Mouse (Mus musculus): ENCODE data around the gene Ociad2. TPM values are rescaled to one million over a fixed set of nuclear protein-coding genes. Genes with fewer than 3 reads are reported as not detected.

The Ociad2 gene
- polyA plus RNA-seq, 1 experiment from 2014 or later: 27.4 TPM

DNA sequence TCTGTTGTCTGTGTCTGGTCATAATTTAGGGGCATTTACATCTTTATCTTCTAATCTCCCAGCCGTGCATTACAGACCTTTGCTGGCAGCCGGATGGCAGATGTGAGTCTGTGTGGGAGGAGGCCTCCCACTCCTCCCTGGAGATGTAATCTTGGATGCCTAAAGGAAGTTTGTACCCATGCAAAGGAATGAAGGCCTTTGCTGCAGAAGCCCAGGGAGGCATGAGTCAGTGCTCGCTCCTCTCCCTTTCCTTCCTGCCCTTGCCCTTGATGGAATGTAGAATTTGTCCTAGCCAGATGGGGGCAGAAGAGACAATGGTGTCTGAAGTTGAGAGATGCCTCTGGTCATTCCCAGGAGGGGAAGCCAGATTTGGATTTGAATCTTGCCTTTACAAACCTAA lies 32.4 kb upstream of the Ociad2 start:
- no peak overlapping the region for H3K27ac ChIP-seq (ENCODE audit: low read depth, low read length)
- no peaks in the 10 kb centered on the region for H3K4me1 ChIP-seq (ENCODE audit: control insufficient read depth, insufficient read depth, low read depth, low read length)
- no peaks in the 10 kb centered on the region for H3K36me3 ChIP-seq (ENCODE audit: control insufficient read depth, insufficient read depth, low read length)
- H3K27me3 ChIP-seq (replicated peaks; ENCODE audit: control insufficient read depth, insufficient read depth, low read length): no peaks in the 10 kb centered on the region
- H3K4me3 ChIP-seq (ENCODE audit: low read length): no peak overlapping the region
- ATAC-seq: no peak
- H3K9ac ChIP-seq (ENCODE audit: low read depth, low read length): no peak overlapping the region
- H3K9me3 ChIP-seq (ENCODE audit: control insufficient read depth, low read length): no peaks in the 10 kb centered on the region
- 52% methylated on average over 3 of the region's 3 CpGs for whole genome bisulfite sequencing
- H3K4me2 ChIP-seq (ENCODE audit: low read length): no peak overlapping the region

DNA sequence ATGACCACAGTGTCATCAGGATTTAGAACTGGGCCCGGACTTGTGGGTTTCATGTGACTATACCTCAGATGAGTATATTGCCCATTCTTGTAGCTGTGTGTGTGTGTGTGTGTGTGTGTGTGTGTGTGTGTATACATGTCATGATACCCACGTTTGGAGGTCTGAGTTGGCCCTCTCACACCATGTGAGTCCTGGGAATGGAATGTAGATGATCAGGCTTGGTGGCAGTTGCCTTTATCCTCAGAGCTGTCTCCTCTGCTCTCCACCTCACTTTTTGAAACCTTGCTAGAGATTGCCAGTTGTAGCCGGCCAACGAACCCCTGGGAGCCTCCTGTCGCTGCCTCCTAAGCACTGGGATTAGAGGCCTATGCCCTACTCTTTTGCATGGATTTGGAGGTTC lies 31.8 kb upstream of the Ociad2 start:
- Histone ChIP-seq H3K4me3 (ENCODE audit: low read length) (no peak overlapping the region), H3K27me3 (replicated peaks; ENCODE audit: control insufficient read depth, insufficient read depth, low read length) (no peaks in the 10 kb centered on the region), H3K36me3 (ENCODE audit: control insufficient read depth, insufficient read depth, low read length) (no peaks in the 10 kb centered on the region), H3K9me3 (ENCODE audit: control insufficient read depth, low read length) (no peaks in the 10 kb centered on the region), H3K9ac (ENCODE audit: low read depth, low read length) (no peak overlapping the region), H3K4me1 (ENCODE audit: control insufficient read depth, insufficient read depth, low read depth, low read length) (no peaks in the 10 kb centered on the region), H3K4me2 (ENCODE audit: low read length) (no peak overlapping the region), H3K27ac (ENCODE audit: low read depth, low read length) (no peak overlapping the region)
- 83% methylated on average over 5 of the region's 5 CpGs for WGBS
- ATAC-seq: no peak

DNA sequence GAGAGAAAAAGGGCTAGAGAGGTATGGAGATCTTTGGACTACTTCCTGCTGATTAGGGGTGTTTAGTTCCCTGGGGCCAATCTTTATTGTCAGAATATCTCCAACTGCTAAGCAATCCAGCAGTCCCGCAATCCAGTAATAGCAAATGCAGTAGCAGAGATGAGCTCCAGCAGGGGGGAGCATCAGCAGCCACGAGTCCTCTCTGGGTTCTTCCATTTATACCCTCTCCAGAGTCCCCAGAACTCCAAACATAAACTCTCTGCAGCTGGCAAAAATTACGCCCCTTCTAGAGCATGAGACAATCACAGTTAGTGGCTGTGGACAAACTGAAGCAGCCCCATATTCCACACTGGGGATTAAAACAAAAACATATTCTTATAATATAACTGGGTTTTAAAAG lies 28.9 kb upstream of the Ociad2 start:
- H3K4me3 ChIP-seq (ENCODE audit: low read length): no peak overlapping the region
- no peaks in the 10 kb centered on the region for H3K4me1 ChIP-seq (ENCODE audit: control insufficient read depth, insufficient read depth, low read depth, low read length)
- no peak overlapping the region for H3K4me2 ChIP-seq (ENCODE audit: low read length)
- WGBS: 52% methylated on average over 3 of the region's 3 CpGs
- H3K27me3 ChIP-seq (replicated peaks; ENCODE audit: control insufficient read depth, insufficient read depth, low read length): no peaks in the 10 kb centered on the region
- no peaks in the 10 kb centered on the region for H3K36me3 ChIP-seq (ENCODE audit: control insufficient read depth, insufficient read depth, low read length)
- no peak overlapping the region for H3K9ac ChIP-seq (ENCODE audit: low read depth, low read length)
- no peak overlapping the region for H3K27ac ChIP-seq (ENCODE audit: low read depth, low read length)
- no peak for ATAC-seq
- no peaks in the 10 kb centered on the region for H3K9me3 ChIP-seq (ENCODE audit: control insufficient read depth, low read length)

DNA sequence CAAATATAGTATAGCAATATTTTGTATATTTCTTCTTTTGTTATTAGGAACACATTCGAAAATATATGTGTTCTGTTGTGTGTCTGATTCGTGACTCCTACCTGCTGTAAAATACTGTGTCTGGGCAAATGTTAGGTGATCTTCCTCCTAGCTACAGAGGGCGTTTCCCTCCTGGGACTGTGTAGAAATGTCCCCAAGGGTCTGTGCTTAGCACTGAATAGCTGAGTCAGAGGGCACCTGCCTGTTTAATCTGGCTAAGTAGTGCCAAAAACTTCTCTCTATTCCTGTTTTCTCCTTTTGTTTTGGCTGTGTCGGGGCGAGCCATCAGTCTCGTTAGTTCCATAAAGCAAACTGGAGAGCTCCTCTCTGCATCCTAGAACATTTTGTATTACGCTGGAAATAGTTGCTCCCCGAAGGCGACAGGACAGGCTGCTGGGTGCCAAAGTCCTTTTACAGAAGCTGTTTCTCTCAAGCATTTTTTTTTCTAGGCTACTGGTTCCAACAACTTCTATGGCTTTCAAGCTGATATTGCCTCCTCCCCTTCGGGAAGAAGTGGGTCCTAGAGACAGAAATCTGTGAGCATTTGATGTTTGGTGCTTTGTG lies 28.1 kb upstream of the Ociad2 start:
- H3K9me3 ChIP-seq (ENCODE audit: control insufficient read depth, low read length): no peaks in the 10 kb centered on the region
- no peak overlapping the region for H3K9ac ChIP-seq (ENCODE audit: low read depth, low read length)
- H3K27ac ChIP-seq (ENCODE audit: low read depth, low read length): no peak overlapping the region
- 73% methylated on average over 10 of the region's 10 CpGs for WGBS
- H3K4me3 ChIP-seq (ENCODE audit: low read length): no peak overlapping the region
- no peak for ATAC-seq
- no peaks in the 10 kb centered on the region for H3K27me3 ChIP-seq (replicated peaks; ENCODE audit: control insufficient read depth, insufficient read depth, low read length)
- H3K4me2 ChIP-seq (ENCODE audit: low read length): no peak overlapping the region
- no peaks in the 10 kb centered on the region for H3K36me3 ChIP-seq (ENCODE audit: control insufficient read depth, insufficient read depth, low read length)
- no peaks in the 10 kb centered on the region for H3K4me1 ChIP-seq (ENCODE audit: control insufficient read depth, insufficient read depth, low read depth, low read length)

DNA sequence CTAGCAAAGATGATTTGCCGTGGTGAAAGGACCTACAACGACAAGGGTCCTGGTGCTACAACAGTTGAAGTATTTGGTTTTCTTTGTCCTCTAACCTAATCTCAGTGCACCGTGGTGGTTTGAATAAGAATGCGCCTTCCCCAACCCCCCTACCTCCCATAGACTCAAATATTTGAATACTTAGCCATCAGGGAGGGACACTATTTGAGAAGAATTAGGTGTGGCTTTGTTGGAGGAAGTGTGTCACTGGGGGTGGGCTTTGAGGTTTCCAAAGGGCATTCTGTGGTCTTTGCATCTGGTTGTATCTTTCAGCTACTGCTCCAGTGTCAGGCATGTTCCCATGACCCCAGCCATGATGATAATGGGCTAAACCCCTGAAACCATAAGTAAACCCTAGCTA lies 27.1 kb upstream of the Ociad2 start:
- Histone ChIP-seq H3K4me2 (ENCODE audit: low read length) (no peak overlapping the region), H3K9me3 (ENCODE audit: control insufficient read depth, low read length) (no peaks in the 10 kb centered on the region), H3K9ac (ENCODE audit: low read depth, low read length) (no peak overlapping the region), H3K27me3 (replicated peaks; ENCODE audit: control insufficient read depth, insufficient read depth, low read length) (no peaks in the 10 kb centered on the region), H3K27ac (ENCODE audit: low read depth, low read length) (no peak overlapping the region), H3K4me1 (ENCODE audit: control insufficient read depth, insufficient read depth, low read depth, low read length) (no peaks in the 10 kb centered on the region), H3K36me3 (ENCODE audit: control insufficient read depth, insufficient read depth, low read length) (no peaks in the 10 kb centered on the region), H3K4me3 (ENCODE audit: low read length) (no peak overlapping the region)
- 82% methylated on average over 4 of the region's 4 CpGs for WGBS
- ATAC-seq: no peak

DNA sequence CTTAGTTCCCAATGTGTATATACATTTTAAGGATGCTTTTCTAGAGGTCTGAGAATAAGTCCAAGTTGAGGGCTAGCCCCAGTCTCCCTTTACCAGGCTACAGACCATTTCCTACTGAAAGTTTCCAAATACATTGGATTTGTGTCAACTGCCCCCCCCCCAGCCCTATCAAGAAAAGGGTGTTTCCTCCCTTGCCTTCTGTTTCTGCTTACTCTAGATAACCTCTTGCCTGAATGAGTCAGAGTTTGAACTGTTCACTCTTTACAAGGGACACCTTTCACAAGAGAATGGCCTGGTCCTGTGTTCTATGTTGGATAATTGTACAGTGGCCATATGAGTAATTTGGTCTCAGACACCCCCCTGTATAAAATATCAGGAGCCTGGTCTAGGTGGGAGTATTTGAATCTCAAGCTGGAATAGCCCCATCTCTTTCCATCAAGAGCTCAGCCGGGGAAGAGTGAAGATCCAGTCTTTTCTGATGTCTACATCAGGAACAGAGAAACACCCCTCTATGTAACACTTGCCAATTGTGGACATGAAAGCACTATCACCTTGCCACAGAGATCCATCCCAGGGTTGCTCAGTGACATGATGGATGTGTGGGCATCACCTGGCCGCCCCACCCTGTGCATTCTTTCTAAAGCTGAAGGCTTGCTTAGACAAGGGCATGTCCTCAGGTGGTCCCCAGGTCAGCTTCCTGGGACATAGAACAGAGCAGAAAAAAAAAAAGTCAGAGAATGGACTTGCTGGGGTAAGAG lies 23.5 kb upstream of the Ociad2 start:
- no peak overlapping the region for H3K9ac ChIP-seq (ENCODE audit: low read depth, low read length)
- H3K27ac ChIP-seq (ENCODE audit: low read depth, low read length): no peak overlapping the region
- no peak overlapping the region for H3K4me3 ChIP-seq (ENCODE audit: low read length)
- H3K9me3 ChIP-seq (ENCODE audit: control insufficient read depth, low read length): no peaks in the 10 kb centered on the region
- H3K4me1 ChIP-seq (ENCODE audit: control insufficient read depth, insufficient read depth, low read depth, low read length): no peaks in the 10 kb centered on the region
- no peaks in the 10 kb centered on the region for H3K27me3 ChIP-seq (replicated peaks; ENCODE audit: control insufficient read depth, insufficient read depth, low read length)
- ATAC-seq: no peak
- no peak overlapping the region for H3K4me2 ChIP-seq (ENCODE audit: low read length)
- H3K36me3 ChIP-seq (ENCODE audit: control insufficient read depth, insufficient read depth, low read length): no peaks in the 10 kb centered on the region
- WGBS: 90% methylated on average over 2 of the region's 2 CpGs

DNA sequence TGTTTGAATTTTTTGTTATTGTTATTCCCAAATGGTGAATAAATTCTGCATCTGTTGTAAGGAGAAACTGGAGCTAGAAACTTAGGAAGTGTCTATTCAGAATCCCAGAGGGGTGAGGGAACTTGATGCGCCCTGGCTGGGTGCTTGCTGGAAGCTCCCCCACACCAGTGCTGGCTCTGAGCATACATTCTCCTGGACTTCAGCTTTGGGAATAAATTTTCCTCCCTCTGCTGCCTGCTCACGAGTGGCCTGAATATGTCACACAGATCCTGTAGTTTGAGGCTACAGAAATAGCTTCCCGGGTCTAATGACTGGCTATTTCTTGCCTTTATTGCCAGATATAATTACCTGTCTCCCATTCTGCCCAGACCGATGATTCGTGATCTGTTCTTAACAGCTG lies 22.0 kb upstream of the Ociad2 start:
- 88% methylated on average over 5 of the region's 5 CpGs for WGBS

DNA sequence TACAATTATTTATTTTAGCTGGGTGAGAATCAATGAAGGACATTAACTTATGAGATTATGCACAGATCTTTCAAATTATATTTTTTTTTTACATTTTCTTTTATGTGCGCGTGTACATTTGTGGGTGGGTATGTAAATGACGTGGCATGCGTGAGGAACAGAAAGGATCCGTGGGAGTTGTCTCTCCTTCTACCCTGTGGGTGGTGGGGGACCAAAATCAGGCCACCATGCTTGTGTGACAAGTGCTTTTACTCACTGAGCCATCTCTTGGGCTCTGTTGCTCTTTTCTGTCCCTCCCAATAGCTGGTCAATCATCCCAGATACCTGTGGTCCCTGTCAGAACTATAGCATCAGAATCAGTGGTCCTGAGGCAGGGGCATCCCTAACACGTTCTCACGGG lies 21.5 kb upstream of the Ociad2 start:
- ATAC-seq: no peak
- Histone ChIP-seq H3K27me3 (replicated peaks; ENCODE audit: control insufficient read depth, insufficient read depth, low read length) (no peaks in the 10 kb centered on the region), H3K9ac (ENCODE audit: low read depth, low read length) (no peak overlapping the region), H3K9me3 (ENCODE audit: control insufficient read depth, low read length) (no peaks in the 10 kb centered on the region), H3K4me3 (ENCODE audit: low read length) (no peak overlapping the region), H3K27ac (ENCODE audit: low read depth, low read length) (no peak overlapping the region), H3K4me2 (ENCODE audit: low read length) (no peak overlapping the region), H3K36me3 (ENCODE audit: control insufficient read depth, insufficient read depth, low read length) (no peaks in the 10 kb centered on the region), H3K4me1 (ENCODE audit: control insufficient read depth, insufficient read depth, low read depth, low read length) (no peaks in the 10 kb centered on the region)
- WGBS: 85% methylated on average over 7 of the region's 7 CpGs

More for the DNA sequence above, 22.0 kb upstream of the Ociad2 start:
- no peaks in the 10 kb centered on the region for H3K9me3 ChIP-seq (ENCODE audit: control insufficient read depth, low read length)
- no peaks in the 10 kb centered on the region for H3K27me3 ChIP-seq (replicated peaks; ENCODE audit: control insufficient read depth, insufficient read depth, low read length)
- H3K4me1 ChIP-seq (ENCODE audit: control insufficient read depth, insufficient read depth, low read depth, low read length): no peaks in the 10 kb centered on the region
- no peak overlapping the region for H3K9ac ChIP-seq (ENCODE audit: low read depth, low read length)
- H3K4me3 ChIP-seq (ENCODE audit: low read length): no peak overlapping the region
- H3K4me2 ChIP-seq (ENCODE audit: low read length): no peak overlapping the region
- ATAC-seq: no peak
- no peaks in the 10 kb centered on the region for H3K36me3 ChIP-seq (ENCODE audit: control insufficient read depth, insufficient read depth, low read length)
- H3K27ac ChIP-seq (ENCODE audit: low read depth, low read length): no peak overlapping the region

DNA sequence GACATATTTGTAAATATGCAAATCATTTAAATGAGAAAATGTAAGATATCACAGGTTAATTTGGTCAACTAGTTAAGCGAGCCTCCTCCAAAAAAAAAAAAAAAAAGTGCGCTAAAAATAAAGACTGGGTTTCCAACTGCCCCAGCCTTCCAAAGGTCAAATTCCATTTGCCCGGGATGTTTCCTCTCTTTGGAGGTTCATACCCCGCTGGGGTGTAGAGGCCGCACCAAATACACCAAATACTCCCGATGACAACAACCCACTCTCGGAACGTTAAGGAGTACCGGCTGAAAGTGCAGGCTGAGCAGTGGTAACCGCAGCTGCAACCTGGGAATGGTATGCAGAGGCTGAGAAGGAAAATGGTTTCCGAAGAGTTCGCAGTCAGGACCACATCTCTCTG lies 19.4 kb upstream of the Ociad2 start:
- no peaks in the 10 kb centered on the region for H3K27me3 ChIP-seq (replicated peaks; ENCODE audit: control insufficient read depth, insufficient read depth, low read length)
- H3K4me3 ChIP-seq (ENCODE audit: low read length): 0 out of 2 replicates have a peak overlapping the region, but pooled peaks have one; percentile 6
- no peak for ATAC-seq
- H3K4me1 ChIP-seq (ENCODE audit: control insufficient read depth, insufficient read depth, low read depth, low read length): no peaks in the 10 kb centered on the region
- H3K9me3 ChIP-seq (ENCODE audit: control insufficient read depth, low read length): no peaks in the 10 kb centered on the region
- no peaks in the 10 kb centered on the region for H3K36me3 ChIP-seq (ENCODE audit: control insufficient read depth, insufficient read depth, low read length)
- H3K4me2 ChIP-seq (ENCODE audit: low read length): peak overlapping the region; percentile 48
- no peak overlapping the region for H3K27ac ChIP-seq (ENCODE audit: low read depth, low read length)
- 25% methylated on average over 12 of the region's 12 CpGs for WGBS
- no peak overlapping the region for H3K9ac ChIP-seq (ENCODE audit: low read depth, low read length)

Data from hindbrain, embryonic 16.5 days (tissue).